Mouse (Mus musculus) left cerebral cortex, postnatal 25 days (tissue): ENCODE measurements around the gene Actn4. TPM values are rescaled to one million over a fixed set of nuclear protein-coding genes. Genes with fewer than 3 reads are reported as not detected.
A peak's percentile ranks its signal among the peaks of the same experiment; 100 is the strongest.

Experiments used
- DNase-seq, 2 experiments: peaks; one replicate each; pipeline ENCODE4 v3.0.0; 2022; ENCODE audit warnings: low spot score in 2 of 2, mixed read lengths in 1 of 2
- intact Hi-C: fragments of 180-260 bp; cut with DNase I; formaldehyde crosslinking; loops from one replicate; pipeline ENCODE4 v1.15.1; 2025
- total RNA-seq, 2 experiments: library from RNA; stranded (reverse); gene quantifications; 2 replicates each; pipeline ENCODE4 v1.2.3; 2021

The Actn4 gene
- total RNA-seq, 2 experiments from 2014 or later: 190 to 202 TPM

DNA sequence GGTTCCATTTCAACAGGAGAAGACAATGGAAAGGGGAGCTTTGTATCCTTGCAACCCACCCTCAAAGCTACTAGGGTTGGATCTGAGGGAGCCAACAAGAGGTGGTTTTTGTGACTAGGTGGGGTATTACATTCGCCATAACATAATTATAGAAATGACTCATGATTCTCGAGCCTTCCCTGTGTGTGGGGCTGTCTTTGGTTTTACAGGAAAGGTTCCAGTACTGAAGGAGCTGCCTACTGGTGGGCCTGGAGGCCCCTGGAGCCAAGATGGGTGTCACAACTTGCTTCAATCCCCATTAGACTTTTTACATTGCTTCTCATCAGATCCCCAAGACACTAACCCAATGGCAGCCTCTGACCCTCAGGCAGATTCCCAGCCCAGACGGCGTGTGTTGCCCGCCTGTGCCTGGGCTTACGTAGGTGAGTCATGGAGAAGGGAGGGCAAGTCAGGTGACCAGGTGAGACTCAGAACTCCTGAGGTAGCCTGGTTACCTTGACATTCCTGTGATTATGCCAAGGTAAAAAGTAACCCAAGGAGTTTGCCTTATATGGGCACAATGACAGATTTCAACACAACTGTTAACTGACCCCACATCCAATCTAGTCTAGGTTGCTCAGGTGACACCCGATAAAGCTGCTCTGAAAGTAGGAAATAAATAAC is 31.0 kb downstream of the Actn4 start:
- intact Hi-C loops: no loop called here
- no peak for DNase-seq

- no peak for DNase-seq
- intact Hi-C loops: no loop called here
These were observed 31.7 kb downstream of the Actn4 start for GRCm38 (mm10) chr7:28930320-28931031.

DNA sequence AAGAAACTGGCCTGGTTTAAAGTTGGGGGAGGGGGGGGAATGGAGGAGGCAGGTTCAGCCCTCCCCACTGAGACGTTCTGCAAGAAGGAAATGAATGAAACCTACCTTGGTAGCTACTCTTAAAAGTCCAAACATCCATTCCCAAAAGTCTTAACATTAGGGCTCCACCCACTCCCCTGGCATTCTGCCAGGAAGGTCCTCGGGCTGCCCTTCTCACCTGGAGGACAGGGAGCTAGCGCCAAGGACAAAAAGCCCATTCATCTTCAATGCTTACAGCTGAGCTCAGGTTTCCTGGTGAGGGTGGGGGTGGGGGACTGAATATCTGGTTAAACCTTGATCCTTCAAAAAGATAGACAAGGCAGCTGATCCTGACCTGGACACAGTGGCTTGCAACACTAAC is 32.8 kb downstream of the Actn4 start:
- no peak for DNase-seq
- intact Hi-C loops: no loop called here

DNA sequence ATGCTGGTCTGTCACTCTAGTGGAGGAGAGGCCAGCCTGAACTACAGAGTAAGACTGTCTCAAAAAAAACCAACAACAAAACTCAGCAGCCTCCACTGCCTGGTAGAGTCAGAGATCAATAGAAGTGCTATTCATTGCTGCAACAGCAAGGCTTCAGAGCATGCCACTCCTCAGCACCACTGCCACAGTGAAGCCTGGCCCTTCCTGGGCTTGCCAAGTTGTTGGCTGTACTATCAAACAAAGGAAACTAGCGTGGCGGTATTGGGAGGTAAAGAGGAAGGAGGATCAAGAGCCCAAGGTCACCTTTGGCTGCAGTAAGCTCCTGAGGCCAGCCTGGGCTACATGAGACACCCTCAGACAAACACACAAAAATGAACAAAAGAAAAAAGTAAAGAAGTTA is 36.0 kb downstream of the Actn4 start:
- intact Hi-C loops: no loop called here
- DNase-seq: no peak

GRCm38 (mm10) chr7:28925317-28925716 is 36.8 kb downstream of the Actn4 start:
- DNase-seq: no peak
- intact Hi-C loops: no loop called here

DNA sequence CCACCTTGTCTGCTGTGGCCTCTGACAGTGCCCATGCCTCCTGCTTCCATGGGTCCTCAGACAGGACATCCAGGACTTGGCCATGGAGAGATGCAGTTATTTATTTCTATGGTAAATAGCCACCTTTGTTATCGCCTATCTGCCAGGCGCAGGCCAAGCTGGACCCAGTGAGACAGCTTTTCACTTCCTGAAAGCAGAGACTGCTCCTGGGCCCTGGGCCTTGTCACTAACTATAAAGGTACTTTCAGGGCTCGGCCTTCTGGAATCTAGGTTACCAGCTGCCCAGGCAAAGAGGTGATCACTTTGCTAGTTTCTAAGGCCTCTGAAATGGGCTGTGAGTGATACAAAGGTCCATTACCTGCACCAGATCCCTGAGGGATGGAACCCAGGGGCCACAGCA is 37.3 kb downstream of the Actn4 start:
- DNase-seq: no peak
- intact Hi-C loops: no loop called here

- no peak for DNase-seq
- intact Hi-C loops: no loop called here
These were observed 38.3 kb downstream of the Actn4 start for GRCm38 (mm10) chr7:28923865-28924291.

- intact Hi-C loops: loop anchor here (1.0 kb wide), 2 partner anchors 19 to 38 kb away; no protein-coding TSS in a partner anchor
These were observed 39.5 kb downstream of the Actn4 start for GRCm38 (mm10) chr7:28922606-28923005.

DNA sequence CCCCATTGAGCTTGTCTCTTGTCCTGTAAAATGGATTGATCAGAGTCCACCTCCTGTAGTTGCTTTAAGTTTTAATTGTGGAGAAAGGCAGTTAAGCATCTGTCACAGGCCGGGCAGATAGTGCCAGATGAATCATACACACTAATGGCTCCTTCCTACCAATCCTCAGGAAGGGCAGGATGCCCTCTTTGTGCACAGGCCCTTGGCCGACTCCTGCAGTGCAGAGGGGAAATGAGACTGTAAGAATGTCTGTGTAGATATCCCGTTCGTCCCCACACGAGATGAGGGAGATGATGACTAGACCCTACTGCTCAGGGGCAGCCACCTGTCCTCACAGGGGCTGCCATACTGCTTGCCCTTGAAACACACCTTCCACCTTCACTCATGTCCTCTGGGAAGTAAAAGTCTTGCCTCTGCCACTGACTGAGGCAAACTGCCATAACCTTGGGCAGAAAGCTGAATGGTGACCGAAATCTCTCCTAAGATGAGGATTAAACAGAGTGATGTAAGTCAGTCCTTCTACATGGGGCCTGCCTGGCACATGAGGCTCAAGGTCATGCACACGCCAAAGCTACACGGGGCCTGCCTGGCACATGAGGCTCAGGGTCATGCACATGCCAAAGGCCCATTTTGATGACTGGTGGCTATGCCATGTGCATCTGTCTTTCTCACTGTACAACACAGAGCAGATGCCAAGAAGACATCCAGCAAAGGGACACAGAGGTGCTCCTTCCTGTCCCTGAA is 40.2 kb downstream of the Actn4 start:
- no peak for DNase-seq
- intact Hi-C loops: loop anchor here (1.0 kb wide), 2 partner anchors 19 to 38 kb away; no protein-coding TSS in a partner anchor

More at GRCm38 (mm10) chr7:28922606-28923005, 39.5 kb downstream of the Actn4 start:
- peak in 1 of 2 experiments; percentile 93 for DNase-seq

GRCm38 (mm10) chr7:28921178-28921577 is 41.0 kb downstream of the Actn4 start:
- intact Hi-C loops: no loop called here
- no peak for DNase-seq

GRCm38 (mm10) chr7:28919815-28920214 is 42.3 kb downstream of the Actn4 start:
- intact Hi-C loops: no loop called here
- DNase-seq: peak in 1 of 2 experiments; percentile 58

DNA sequence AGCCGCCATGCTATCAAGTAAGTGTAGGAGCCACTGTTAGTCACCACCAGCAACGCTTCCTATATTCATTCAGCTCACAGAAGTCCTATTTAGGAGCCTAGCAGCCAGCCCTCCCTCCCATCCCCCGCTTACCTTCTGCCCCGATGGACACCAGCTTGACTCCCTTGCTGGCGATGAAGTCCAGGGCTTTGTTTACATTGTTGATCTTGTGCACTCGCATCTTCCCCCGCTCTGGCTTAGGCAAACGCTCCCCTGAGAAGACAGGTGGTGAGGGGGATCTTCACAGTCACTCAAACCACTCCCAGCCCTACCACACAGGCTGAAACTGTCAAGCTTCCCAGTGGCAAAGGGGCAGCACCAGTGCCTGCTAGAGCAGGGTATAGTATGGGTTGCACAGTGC is 43.6 kb downstream of the Actn4 start:
- intact Hi-C loops: no loop called here

DNA sequence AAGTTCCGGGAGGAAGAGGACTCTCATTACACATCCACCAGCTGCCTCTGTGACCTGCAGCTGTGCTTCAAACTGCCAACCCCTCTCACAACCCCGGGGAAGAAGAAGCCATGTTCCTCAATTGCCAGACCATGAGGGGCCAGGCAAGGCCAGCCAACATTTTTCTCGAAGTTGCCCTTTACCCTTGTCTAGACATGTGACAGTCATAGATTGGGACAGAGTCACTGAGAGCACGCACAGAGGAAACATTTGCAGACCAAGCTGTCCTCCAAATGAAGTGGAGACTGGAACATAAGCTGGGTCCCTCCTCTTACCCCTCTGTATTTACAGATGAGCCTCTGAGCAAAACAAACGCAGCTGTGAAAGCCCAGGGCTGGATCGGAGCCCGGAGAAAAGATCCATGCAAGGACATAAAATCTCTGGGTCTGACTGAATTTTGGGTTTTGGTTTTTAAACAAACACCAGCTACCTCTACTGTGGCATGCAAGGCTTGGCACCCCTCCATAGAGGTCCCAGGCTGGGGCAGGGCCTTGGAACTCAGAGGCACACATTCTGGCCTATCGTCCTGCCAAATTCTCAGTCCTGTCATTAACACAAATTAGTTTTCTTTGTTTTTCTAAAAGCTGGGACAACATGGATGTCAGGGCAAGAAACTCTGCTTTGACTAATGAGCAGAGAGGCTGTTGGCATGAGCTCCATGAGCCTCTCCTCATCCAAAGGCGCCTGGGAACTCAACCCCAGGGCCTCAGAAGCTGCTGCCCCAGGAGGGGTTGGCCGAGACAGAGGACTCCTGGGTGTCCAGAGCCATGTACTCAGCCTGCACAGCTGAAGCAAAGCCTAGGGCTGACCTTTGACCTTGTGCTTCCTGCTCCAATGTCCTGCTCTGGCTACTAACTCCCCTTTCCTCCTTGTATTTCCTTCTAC is 44.4 kb downstream of the Actn4 start:
- intact Hi-C loops: no loop called here
- DNase-seq: peak in 1 of 2 experiments; percentile 65

More for the DNA sequence above, 43.6 kb downstream of the Actn4 start:
- DNase-seq: no peak

- intact Hi-C loops: no loop called here
- DNase-seq: no peak
These were observed 45.6 kb downstream of the Actn4 start for GRCm38 (mm10) chr7:28916491-28916890.

DNA sequence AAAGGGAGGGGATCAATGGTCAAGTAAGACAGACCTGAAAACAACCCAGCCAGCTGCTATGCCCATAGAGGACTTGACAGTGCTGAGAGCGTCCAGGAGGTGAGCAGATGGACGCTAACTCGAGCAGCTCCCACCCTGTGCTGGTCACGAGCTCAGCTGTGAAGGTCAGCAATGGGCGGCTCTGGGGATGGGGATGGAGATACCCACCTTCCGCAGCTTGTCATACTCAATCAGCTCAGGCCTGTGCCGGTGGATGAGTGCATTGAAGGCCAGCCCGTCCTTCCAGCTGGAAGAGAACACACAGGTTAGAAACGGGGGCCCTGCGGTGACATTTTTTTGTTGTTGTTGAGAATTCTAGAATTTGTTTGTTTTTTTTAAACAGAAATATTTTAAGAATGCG is 49.0 kb downstream of the Actn4 start:
- DNase-seq: no peak
- intact Hi-C loops: no loop called here

DNA sequence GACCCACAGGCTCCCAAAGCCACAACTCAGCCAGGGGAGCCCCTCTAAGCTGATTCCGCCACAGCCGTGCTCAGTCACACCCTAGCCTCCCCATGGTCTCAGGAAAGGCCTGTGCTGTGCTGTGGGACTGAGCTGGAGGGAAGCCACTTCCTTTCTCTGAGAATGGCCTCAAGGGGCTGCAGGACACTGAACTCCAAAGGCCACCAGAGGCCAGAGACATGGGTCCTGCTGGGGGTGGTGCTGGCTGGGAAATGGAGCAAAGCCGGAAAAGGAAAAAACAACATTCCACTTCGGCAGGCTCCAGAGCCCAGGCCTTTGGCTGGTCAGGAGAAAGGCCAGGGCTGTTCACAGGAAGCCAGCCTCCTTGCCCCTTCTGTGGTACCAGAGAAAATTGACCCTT is 50.5 kb downstream of the Actn4 start:
- intact Hi-C loops: no loop called here
- no peak for DNase-seq

DNA sequence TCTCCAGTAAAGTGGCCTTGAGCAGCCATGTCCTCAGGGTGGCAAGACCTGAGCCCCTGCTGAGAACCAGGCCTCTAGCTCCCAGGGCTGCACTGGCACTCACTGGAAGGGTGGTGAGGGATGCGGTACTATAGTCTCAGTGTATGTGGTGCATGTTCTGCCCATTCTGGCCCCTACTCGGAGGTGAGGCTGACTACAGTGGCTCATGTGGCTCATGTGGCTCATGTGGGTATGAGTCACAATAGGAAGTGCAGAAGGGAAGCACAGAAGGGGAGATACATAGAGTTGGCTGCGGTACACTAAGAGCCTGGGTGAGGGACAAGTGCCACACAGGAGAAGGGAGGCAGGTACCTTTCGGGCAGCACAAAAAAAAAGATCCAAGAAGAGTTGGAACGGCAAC is 54.9 kb downstream of the Actn4 start:
- DNase-seq: no peak
- intact Hi-C loops: no loop called here

DNA sequence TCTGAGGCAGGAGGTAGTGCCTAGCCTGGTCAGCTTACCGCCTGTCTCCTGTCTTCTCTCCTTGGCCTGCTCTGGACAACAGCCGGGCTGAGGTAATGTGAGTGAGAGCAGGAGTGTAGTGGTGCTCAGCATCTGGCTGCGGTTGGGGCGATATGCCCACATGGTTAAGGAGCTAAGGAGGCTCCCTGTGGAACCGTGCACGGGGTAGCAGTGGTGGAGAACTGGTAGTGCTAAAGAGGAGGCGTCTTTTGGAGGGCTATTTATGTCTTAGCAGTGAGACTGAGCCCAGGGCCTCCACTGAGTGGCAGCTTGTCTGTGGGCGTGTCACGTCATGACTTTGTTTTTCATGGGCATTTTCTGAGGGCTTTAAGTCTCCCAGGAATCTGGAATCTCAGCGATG is 58.4 kb downstream of the Actn4 start:
- intact Hi-C loops: loop anchor here (1.0 to 5.0 kb wide), 3 partner anchors 19 to 76 kb away; partner anchors contain the start of gene Ech1
- peak; percentile 79 to 97 for DNase-seq

DNA sequence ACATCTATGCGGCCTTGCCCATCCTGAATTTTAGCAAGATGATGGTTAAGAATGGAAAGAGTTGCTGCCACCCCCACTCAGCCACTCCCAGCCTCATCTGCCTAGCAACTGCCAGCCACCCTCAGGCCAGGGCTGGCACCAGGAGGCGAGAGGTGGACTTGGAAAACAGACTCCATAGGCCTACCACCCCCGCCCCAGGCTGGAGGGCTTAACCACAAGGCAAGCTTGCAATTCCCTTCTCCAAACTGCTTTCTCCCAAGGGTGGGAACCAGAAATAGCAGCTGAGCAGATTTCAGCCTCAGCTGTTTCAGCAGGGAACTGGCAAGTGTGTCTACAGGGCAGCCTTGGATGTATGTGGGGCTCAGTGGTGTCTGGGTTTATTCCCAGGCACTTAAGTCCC is 59.3 kb downstream of the Actn4 start:
- DNase-seq: peak; percentile 60 to 95
- intact Hi-C loops: loop anchor here (1.0 to 5.0 kb wide), 3 partner anchors 19 to 76 kb away; partner anchors contain the start of gene Ech1
